Mouse (Mus musculus) neural tube, embryonic 12.5 days (tissue): Measurements from ENCODE around the gene Srek1. TPM values are rescaled to one million over a fixed set of nuclear protein-coding genes. Genes with fewer than 3 reads are reported as not detected.
A peak's percentile ranks its signal among the peaks of the same experiment; 100 is the strongest.

Source experiments
- ATAC-seq: fragments of 200-750 bp; cut with Nextera tagmentation; 2 replicates; pipeline ENCODE4 v1.8.0; 2017; ENCODE audit warnings: low read depth, mild to moderate bottlenecking, moderate TSS enrichment, moderate library complexity; ENCODE audit not compliant: low FRiP score
- H3K27ac ChIP-seq: fragments of 300-500 bp; sonication (generic); 2 replicates; pipeline ENCODE4 v1.5.1; 2016
- H3K27me3 ChIP-seq: fragments of 300-500 bp; sonication (generic); replicated peaks from 2 replicates; pipeline ENCODE4 v1.6.1; 2016; ENCODE audit warnings: mild to moderate bottlenecking
- H3K36me3 ChIP-seq: fragments of 300-500 bp; sonication (generic); 2 replicates; pipeline ENCODE4 v1.6.1; 2016; ENCODE audit warnings: mild to moderate bottlenecking
- H3K4me1 ChIP-seq: fragments of 300-500 bp; sonication (generic); 2 replicates; pipeline ENCODE4 v1.6.1; 2016
- H3K4me2 ChIP-seq: fragments of 300-500 bp; sonication (generic); replicated peaks from 2 replicates; pipeline ENCODE4 v1.6.1; 2016; ENCODE audit warnings: mild to moderate bottlenecking
- H3K4me3 ChIP-seq: fragments of 300-500 bp; sonication (generic); 2 replicates; pipeline ENCODE4 v1.5.1; 2016
- H3K9ac ChIP-seq: fragments of 300-500 bp; sonication (generic); 2 replicates; pipeline ENCODE4 v1.6.1; 2016; ENCODE audit warnings: mild to moderate bottlenecking
- H3K9me3 ChIP-seq: fragments of 300-500 bp; sonication (generic); 2 replicates; pipeline ENCODE4 v1.6.1; 2016; ENCODE audit warnings: mild to moderate bottlenecking
- whole genome bisulfite sequencing: fragments of 180-500 bp; shearing (Covaris S2); methylation state at CpG from one replicate; pipeline ENCODE4 v1.1.7; 2016; 5-methylcytosine and 5-hydroxymethylcytosine counted together
- polyA plus RNA-seq: library from polyadenylated mRNA; unstranded; fragments of >200 nt; fragmentation: Nextera tagmentation; extraction: Ambion mirVana; gene quantifications from 2 replicates; pipeline ENCODE4 v1.2.1, GENCODE M21; 2016

Gene Srek1
- polyA plus RNA-seq, result 83.8 and 93.9 TPM in 2 replicates

GRCm38 (mm10) chr13:103774119-103774757, at the start of gene Srek1:
Gene Srek1 (minus strand): TSS chr13:103774608.
- peak; percentile 97 for ATAC-seq
- no peaks in the 10 kb centered on the region for H3K9me3 ChIP-seq

GRCm38 (mm10) chr13:103822270-103822669, 47.9 kb upstream of the Srek1 start:
- no peaks in the 10 kb centered on the region for H3K27me3 ChIP-seq
- no peak overlapping the region for H3K4me2 ChIP-seq
- no peak for ATAC-seq
- H3K9ac ChIP-seq, result no peak overlapping the region
- peaks cover 11% of the 10 kb centered on the region for H3K36me3 ChIP-seq
- H3K27ac ChIP-seq, result no peak overlapping the region
- no peak overlapping the region for H3K4me3 ChIP-seq
- no peaks in the 10 kb centered on the region for H3K4me1 ChIP-seq
- WGBS, result 98% methylated on average over 1 of the region's 1 CpGs
- no peaks in the 10 kb centered on the region for H3K9me3 ChIP-seq

More at GRCm38 (mm10) chr13:103774119-103774757, at the start of gene Srek1:
- no peaks in the 10 kb centered on the region for H3K27me3 ChIP-seq
- WGBS, result under 1% methylated on average over 81 of the region's 81 CpGs
- peak within 1 kb of the TSS; percentile 68 for H3K4me2 ChIP-seq
- H3K9ac ChIP-seq, result peak within 1 kb of the TSS; percentile 80
- peak within 1 kb of the TSS; percentile 85 for H3K27ac ChIP-seq
- H3K4me3 ChIP-seq, result peak within 1 kb of the TSS; percentile 54
- H3K4me1 ChIP-seq, result peaks cover 15% of the 10 kb centered on the region
- H3K36me3 ChIP-seq, result no peaks in the 10 kb centered on the region

- H3K4me3 ChIP-seq, result no peak overlapping the region
- H3K4me2 ChIP-seq, result no peak overlapping the region
- no peaks in the 10 kb centered on the region for H3K9me3 ChIP-seq
- H3K9ac ChIP-seq, result no peak overlapping the region
- 88% methylated on average over 5 of the region's 5 CpGs for WGBS
- H3K4me1 ChIP-seq, result no peaks in the 10 kb centered on the region
- no peak for ATAC-seq
- H3K36me3 ChIP-seq, result peaks cover 13% of the 10 kb centered on the region
- H3K27me3 ChIP-seq, result no peaks in the 10 kb centered on the region
- H3K27ac ChIP-seq, result no peak overlapping the region
Measured at GRCm38 (mm10) chr13:103819377-103819776, 45.0 kb upstream of the Srek1 start.

GRCm38 (mm10) chr13:103817935-103818334, 43.5 kb upstream of the Srek1 start:
- Histone ChIP-seq H3K36me3 (peaks cover 13% of the 10 kb centered on the region), H3K9ac (no peak overlapping the region), H3K4me2 (no peak overlapping the region), H3K4me3 (no peak overlapping the region), H3K9me3 (no peaks in the 10 kb centered on the region), H3K27me3 (no peaks in the 10 kb centered on the region), H3K4me1 (no peaks in the 10 kb centered on the region), H3K27ac (no peak overlapping the region)
- 88% methylated on average over 3 of the region's 3 CpGs for WGBS
- ATAC-seq, result no peak

GRCm38 (mm10) chr13:103807464-103807863, 33.1 kb upstream of the Srek1 start:
- Histone ChIP-seq H3K27ac (no peak overlapping the region), H3K4me1 (peaks cover 8% of the 10 kb centered on the region; the same call in 1 of the 2 replicates), H3K4me2 (no peak overlapping the region), H3K36me3 (0 out of 2 replicates have a peak, but pooled peaks cover under 1% of the 10 kb centered on the region), H3K27me3 (no peaks in the 10 kb centered on the region), H3K9ac (no peak overlapping the region), H3K4me3 (no peak overlapping the region), H3K9me3 (no peaks in the 10 kb centered on the region)
- 82% methylated on average over 5 of the region's 5 CpGs for WGBS
- no peak for ATAC-seq

- no peaks in the 10 kb centered on the region for H3K36me3 ChIP-seq
- no peak overlapping the region for H3K9ac ChIP-seq
- H3K4me3 ChIP-seq, result no peak overlapping the region
- H3K4me1 ChIP-seq, result peaks cover 8% of the 10 kb centered on the region; the same call in 1 of the 2 replicates
- no peaks in the 10 kb centered on the region for H3K27me3 ChIP-seq
- no peak overlapping the region for H3K27ac ChIP-seq
- no peaks in the 10 kb centered on the region for H3K9me3 ChIP-seq
- no peak overlapping the region; the same call in 1 of the 2 replicates for H3K4me2 ChIP-seq
- ATAC-seq, result peak; percentile 72
- WGBS, result 17% methylated on average over 6 of the region's 6 CpGs
Measured at GRCm38 (mm10) chr13:103806210-103806851, 31.9 kb upstream of the Srek1 start.

- Histone ChIP-seq H3K27me3 (no peaks in the 10 kb centered on the region), H3K4me1 (peaks cover 8% of the 10 kb centered on the region; the same call in 1 of the 2 replicates), H3K4me3 (no peak overlapping the region), H3K27ac (no peak overlapping the region), H3K9me3 (no peaks in the 10 kb centered on the region), H3K36me3 (no peaks in the 10 kb centered on the region), H3K4me2 (no peak overlapping the region), H3K9ac (no peak overlapping the region)
- WGBS, result 80% methylated on average over 5 of the region's 5 CpGs
- ATAC-seq, result no peak
Measured at GRCm38 (mm10) chr13:103803721-103804120, 29.3 kb upstream of the Srek1 start.

- no peaks in the 10 kb centered on the region for H3K36me3 ChIP-seq
- H3K4me3 ChIP-seq, result no peak overlapping the region
Measured at GRCm38 (mm10) chr13:103801021-103801420, 26.6 kb upstream of the Srek1 start.

GRCm38 (mm10) chr13:103794688-103795543, 20.5 kb upstream of the Srek1 start:
- Histone ChIP-seq H3K9me3 (no peaks in the 10 kb centered on the region), H3K27ac (no peak overlapping the region), H3K4me3 (no peak overlapping the region), H3K27me3 (no peaks in the 10 kb centered on the region), H3K9ac (no peak overlapping the region), H3K4me1 (no peaks in the 10 kb centered on the region), H3K4me2 (no peak overlapping the region), H3K36me3 (no peaks in the 10 kb centered on the region)
- ATAC-seq, result peak; percentile 87
- 52% methylated on average over 9 of the region's 9 CpGs for WGBS

More at GRCm38 (mm10) chr13:103801021-103801420, 26.6 kb upstream of the Srek1 start:
- 94% methylated on average over 1 of the region's 1 CpGs for WGBS
- no peak for ATAC-seq
- no peak overlapping the region for H3K4me2 ChIP-seq
- H3K27me3 ChIP-seq, result no peaks in the 10 kb centered on the region
- H3K27ac ChIP-seq, result no peak overlapping the region
- H3K9ac ChIP-seq, result no peak overlapping the region
- H3K9me3 ChIP-seq, result no peaks in the 10 kb centered on the region
- no peaks in the 10 kb centered on the region for H3K4me1 ChIP-seq

GRCm38 (mm10) chr13:103779922-103780585, 5.6 kb upstream of the Srek1 start:
- no peaks in the 10 kb centered on the region for H3K9me3 ChIP-seq
- no peaks in the 10 kb centered on the region for H3K4me1 ChIP-seq
- 0 out of 2 replicates have a peak overlapping the region, but pooled peaks have one; percentile 5 for H3K4me2 ChIP-seq
- no peaks in the 10 kb centered on the region for H3K27me3 ChIP-seq
- 39% methylated on average over 11 of the region's 11 CpGs for WGBS
- H3K9ac ChIP-seq, result no peak overlapping the region
- no peak overlapping the region for H3K27ac ChIP-seq
- H3K36me3 ChIP-seq, result no peaks in the 10 kb centered on the region
- ATAC-seq, result peak; percentile 46; the same call in 1 of the 2 replicates
- no peak overlapping the region for H3K4me3 ChIP-seq

- Histone ChIP-seq H3K27ac (no peak overlapping the region), H3K36me3 (no peaks in the 10 kb centered on the region), H3K4me1 (peaks cover 9% of the 10 kb centered on the region), H3K9me3 (no peaks in the 10 kb centered on the region), H3K27me3 (no peaks in the 10 kb centered on the region), H3K4me3 (no peak overlapping the region), H3K4me2 (no peak overlapping the region), H3K9ac (no peak overlapping the region)
- no peak for ATAC-seq
- 76% methylated on average over 8 of the region's 8 CpGs for WGBS
Measured at GRCm38 (mm10) chr13:103777126-103777525, 2.7 kb upstream of the Srek1 start.
